Mouse (Mus musculus) T-cell, adult 2 months (primary cell): ENCODE results near the gene Brsk2.

Experiments
- DNase-seq: peaks from one replicate; pipeline ENCODE4 v3.0.0; 2022; ENCODE audit warnings: low spot score

Brsk2 gene

GRCm38 (mm10) chr7:141955565-141956173 is 6.1 kb downstream of the Brsk2 start:
- no peak for DNase-seq

- no peak for DNase-seq
Observed at GRCm38 (mm10) chr7:141956174-141956566, 6.6 kb downstream of the Brsk2 start.

DNA sequence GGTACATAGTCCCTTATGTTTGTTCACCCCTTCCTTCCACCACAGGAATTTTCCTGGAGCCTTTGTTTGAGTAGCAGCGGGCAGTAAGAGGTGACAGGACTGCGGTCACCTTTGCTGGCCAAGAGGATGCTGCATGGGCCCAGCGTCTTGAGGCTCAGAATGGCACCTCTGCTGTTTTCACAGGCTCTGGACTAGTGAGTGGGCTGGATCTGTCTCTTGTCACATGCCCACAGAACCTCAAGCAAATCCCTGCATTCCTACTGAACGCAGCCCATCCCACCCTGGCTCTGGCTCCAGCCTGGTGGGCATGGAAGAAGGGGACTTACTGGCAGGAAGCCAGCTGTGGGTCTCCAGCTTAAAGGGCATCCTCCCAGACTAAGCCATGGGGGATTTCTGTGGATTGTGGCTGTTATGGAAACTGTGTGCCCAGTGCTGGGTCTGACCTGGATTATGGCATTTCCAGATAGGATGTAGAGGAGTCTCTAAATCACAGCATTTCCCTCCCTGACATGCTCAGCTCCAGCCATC is 8.0 kb downstream of the Brsk2 start:
- DNase-seq = no peak

DNA sequence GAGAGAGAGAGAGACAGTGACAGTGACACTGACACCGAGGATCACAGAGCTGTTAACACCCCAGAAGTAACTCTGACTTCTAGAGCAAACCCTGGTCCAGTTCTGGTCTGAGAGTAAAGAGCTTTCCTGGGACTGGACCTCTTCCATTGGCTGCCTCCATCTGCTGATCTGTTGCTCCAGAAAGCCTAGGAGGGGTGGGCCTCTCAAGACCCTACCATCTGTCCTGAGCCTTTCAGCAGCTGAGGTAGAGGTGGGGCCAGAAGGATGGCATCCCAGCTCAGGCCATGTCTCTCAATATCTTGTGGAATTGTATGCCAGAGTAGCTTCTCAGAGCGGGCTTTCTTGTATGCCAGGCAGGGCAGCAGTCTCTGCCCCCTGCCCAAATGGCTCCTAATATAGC is 8.7 kb downstream of the Brsk2 start:
- DNase-seq = no peak

- DNase-seq = no peak
Observed at GRCm38 (mm10) chr7:141959133-141959532, 9.6 kb downstream of the Brsk2 start.

- no peak for DNase-seq
Observed at GRCm38 (mm10) chr7:141960926-141961325, 11.4 kb downstream of the Brsk2 start.

DNA sequence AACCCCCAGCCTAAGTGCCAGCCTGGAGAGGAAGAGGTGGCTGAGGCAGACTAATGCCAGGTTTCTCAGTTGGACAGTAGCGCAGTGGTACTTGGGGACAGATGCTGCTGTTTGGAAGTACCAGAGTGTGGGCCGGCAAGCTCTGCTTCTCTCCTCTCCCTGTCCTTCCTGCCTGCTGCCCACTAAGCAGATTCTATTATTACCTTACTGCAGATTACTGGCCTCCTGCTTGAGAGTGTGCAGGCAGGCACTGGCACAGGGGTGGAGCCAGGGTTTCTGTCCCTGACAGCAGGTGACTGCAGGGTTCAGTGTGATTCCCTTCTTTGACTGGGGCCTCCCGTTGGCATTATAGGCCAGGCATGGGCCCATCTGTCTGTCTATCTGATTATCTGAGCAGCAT is 11.9 kb downstream of the Brsk2 start:
- DNase-seq = no peak

- no peak for DNase-seq
Observed at GRCm38 (mm10) chr7:141962521-141962920, 13.0 kb downstream of the Brsk2 start.

- no peak for DNase-seq
Observed at GRCm38 (mm10) chr7:141966281-141966680, 16.7 kb downstream of the Brsk2 start.

DNA sequence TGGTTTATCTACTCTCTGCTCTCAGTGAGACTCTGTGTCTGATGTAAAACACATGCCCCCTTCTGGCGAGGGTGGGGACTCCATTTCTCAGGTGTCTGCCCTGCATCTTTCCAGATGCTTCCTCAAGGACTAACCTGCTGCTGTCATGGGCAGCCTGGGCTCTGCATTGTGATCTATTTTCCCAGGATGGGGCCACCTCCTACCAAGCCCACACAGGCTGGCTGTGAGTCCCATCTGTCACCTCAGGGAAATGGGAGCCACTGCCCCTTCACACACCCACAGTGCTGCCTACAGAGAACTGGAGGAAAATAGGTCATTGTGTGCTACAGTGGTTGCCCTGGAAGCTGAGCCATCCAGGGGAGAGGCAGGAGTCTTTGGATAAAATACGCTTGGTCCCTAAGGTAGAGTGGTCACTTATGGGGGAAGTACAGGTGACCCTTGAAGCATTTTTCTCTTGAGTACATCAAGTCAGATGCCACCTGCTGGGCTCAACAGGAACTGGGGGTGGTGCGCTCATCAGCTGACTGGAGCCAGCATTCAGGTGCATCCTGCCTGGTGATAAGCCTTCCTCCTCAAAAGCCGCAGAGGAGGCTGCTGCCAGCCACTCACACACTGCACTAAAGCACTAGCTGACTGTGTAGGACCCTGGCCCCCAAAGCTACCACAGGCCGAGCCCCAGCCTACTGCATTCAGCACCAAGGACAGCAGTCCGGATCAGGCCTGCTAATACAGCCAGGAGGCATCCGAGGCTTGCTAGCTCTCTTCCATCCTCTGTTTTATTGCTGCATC is 23.5 kb downstream of the Brsk2 start:
- DNase-seq = no peak

DNA sequence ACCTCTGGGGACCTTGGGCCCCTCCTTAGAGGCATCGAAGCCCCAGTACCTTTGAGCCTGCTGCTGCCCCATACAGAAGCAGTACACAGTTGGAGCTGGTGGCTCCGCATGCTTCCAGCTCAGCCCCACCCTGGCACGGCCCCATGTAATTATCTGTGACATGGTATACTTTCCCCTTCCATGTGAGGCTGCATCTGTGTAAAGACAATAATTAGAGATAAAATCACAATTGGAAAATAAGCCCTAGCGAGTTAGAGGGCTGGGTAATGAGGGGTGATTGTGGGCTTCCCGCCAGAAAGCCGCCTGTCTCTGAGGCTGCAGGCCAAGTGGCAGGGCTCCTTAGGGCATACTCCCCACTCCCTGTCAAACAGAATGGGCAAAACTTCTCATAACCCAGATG is 28.5 kb downstream of the Brsk2 start:
- DNase-seq = no peak

DNA sequence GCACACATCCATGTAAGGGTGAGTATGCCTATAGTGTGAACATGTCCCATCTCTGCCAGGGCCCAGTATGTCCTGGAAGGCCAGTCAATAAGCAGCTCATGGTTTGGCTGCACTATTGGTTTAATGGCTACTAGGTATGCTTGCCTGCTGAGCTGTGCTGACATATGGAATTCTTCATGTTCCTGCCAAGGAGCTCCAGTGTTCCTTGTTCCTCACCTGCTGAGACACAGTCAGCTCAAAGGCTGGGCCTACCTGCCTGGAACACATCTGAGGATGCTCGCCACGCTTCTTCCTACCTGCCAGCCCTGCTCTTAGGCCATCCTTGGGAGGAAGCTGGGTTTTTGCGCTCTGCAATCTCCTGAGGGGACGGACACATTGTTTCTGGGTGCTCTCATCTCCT is 29.7 kb downstream of the Brsk2 start:
- no peak for DNase-seq

DNA sequence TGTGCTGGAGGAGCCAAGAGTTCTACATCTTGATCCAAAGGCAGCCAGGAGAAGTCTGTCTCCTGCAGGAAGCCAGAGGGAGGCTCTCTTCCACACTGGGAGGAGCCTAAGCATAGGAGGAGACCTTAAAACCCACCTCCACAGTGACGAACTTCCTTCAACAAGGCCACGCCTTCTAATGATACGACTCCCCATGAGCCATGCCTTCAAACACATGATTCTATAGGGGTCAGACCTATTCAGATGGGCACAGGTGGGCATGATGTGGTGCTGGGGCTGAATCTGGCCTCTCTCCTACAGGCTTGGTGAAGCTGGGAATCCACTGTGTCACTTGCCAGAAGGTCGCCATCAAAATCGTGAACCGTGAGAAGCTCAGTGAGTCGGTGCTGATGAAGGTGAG is 31.7 kb downstream of the Brsk2 start:
- DNase-seq = no peak

- DNase-seq = no peak
Observed at GRCm38 (mm10) chr7:141988314-141988806, 38.8 kb downstream of the Brsk2 start.

DNA sequence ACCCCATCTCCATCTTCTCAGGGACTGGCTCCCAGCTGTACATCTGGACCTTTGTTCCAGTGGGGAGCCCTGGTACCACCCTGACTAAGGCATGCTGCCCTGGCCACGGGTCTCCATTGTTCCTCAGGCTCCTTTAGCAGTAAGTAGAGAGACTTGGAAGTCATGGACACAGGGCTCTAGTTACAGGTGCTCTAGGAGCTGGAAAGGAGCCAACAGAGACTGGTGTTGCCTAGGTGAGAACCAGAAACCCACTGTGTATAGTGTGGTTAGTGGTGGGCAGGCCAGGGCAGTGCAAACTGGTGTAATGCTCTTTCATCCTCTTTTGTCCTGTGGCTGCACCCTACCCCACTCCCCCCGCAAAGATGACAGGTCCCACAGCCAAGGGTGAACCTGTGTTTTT is 41.6 kb downstream of the Brsk2 start:
- DNase-seq = no peak

DNA sequence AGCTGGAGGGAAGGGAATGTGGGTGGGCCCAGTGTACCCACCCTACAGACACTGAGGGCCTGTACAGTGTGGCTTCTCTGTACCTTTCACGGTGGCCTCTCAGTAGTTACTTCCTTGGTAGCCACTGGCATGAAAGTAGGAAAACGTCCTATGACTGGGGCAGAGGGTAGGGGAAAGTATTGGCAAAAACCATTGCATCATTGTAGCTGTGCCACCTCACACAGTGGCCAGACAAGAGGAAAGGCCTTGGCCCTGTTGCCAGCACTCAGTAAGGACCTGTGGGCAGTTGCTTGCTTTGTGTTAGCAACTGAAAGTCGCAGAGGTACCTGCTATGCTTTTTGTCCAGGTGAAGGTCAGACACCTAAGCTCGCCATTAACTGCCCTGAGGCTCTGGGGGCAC is 44.6 kb downstream of the Brsk2 start:
- no peak for DNase-seq

DNA sequence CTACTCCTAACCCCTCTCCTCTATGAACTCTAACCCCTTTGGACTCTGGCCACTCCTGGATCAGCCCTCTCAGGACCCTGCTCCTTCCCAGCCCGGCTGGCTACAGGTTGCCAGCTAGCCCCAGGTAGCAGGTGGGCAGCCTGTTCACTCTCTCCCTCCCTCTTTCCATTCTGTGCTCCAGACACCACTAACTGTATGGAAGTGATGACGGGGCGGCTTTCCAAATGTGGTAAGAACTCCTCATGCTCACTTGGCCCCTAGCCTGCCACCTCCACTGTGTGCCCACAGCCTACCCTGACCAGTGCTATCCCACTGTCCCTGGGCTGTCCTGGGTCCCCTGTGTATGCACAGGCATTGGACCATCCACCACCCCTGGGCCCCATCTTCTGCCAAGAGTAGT is 51.1 kb downstream of the Brsk2 start:
- no peak for DNase-seq

GRCm38 (mm10) chr7:142001597-142002340 is 52.2 kb downstream of the Brsk2 start:
- DNase-seq = no peak

GRCm38 (mm10) chr7:142016562-142016961 is 67.0 kb downstream of the Brsk2 start:
- DNase-seq = peak; percentile 24

DNA sequence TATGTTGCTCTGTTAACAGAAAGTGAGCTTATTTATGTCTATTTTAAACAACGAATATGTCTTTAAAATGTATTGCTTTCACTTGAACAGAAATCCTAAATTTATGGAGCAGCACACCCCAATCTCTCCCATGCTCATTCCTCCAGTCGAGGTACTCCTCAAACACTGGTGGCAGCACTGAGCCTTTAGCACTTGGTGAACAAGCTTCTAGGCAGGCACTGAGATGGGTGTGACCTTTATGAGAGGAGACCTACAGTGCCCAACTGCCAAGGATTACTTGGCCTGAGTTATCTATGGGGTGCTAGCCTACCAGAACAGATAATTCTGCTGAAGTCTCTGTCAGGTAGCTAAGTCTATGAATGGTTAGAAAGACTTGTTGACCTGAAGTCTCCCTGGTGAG is 70.1 kb downstream of the Brsk2 start:
- no peak for DNase-seq

DNA sequence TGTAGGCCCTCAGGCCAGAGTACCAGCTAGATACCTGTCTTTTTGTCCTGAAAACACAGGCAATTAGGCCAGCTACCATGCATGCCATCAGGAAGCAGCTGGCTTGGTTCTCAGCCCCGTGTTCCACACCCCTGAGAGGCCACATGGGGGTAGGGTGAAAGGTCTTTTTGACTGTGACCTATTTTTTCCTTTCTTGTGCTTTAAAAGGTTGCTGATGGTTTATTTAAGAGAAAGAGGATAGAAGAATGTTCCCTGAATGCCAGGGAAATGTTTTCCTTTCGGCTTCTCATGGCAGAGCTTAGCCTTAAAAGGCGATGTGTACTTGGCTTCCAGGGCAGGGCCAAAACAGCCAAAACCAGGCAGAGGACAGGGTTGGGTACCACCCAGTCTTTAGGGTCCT is 71.3 kb downstream of the Brsk2 start:
- no peak for DNase-seq

DNA sequence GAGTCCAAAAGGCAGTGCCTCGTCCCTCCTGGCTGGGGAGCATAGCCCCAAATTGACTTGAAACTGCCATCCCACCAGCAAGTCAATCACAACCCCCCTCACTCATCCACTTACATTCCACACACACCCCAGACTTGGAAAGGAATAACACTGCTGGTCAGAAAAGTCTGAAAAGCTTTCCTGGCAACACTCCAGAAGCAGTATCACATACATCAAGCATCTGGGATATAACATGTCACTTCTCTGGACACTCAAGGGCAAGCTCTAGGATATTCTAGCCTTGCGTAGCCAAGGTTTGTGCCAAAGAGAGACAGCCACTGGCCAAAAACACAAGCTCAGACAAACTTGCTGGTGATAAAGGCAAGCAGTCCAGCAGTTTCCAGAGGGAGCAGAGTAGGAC is 75.6 kb downstream of the Brsk2 start:
- no peak for DNase-seq

DNA sequence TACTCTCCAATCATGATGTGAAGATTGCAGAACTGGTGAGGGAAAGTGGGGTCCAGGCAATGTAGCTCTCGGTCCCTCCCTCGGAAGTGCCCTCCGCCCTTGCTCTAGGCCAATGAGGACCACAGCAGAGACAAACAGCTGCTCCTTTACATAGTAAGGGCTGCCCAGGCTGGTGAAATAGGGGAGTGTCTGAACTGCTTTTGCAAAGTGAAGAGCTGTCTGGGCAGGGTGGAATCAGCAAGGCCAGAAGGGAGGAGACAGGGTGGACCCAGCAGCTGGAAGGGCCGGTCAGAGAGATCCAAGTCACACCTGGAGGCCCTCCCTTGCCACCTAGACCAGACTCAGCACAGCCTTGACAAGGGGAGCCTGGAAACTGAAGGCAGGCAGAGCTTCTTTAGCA is 76.4 kb downstream of the Brsk2 start:
- no peak for DNase-seq
